Mouse (Mus musculus) frontal cortex, adult (tissue): Measurements from ENCODE around the gene Hils1.
A peak's percentile ranks its signal among the peaks of the same experiment; 100 is the strongest.

Experiments
- ATAC-seq: cut with Nextera tagmentation; 2 replicates; pipeline ENCODE4 v1.9.2; 2017; ENCODE audit warnings: mild to moderate bottlenecking, moderate library complexity, mixed read lengths; ENCODE audit not compliant: low TSS enrichment

The Hils1 gene

DNA sequence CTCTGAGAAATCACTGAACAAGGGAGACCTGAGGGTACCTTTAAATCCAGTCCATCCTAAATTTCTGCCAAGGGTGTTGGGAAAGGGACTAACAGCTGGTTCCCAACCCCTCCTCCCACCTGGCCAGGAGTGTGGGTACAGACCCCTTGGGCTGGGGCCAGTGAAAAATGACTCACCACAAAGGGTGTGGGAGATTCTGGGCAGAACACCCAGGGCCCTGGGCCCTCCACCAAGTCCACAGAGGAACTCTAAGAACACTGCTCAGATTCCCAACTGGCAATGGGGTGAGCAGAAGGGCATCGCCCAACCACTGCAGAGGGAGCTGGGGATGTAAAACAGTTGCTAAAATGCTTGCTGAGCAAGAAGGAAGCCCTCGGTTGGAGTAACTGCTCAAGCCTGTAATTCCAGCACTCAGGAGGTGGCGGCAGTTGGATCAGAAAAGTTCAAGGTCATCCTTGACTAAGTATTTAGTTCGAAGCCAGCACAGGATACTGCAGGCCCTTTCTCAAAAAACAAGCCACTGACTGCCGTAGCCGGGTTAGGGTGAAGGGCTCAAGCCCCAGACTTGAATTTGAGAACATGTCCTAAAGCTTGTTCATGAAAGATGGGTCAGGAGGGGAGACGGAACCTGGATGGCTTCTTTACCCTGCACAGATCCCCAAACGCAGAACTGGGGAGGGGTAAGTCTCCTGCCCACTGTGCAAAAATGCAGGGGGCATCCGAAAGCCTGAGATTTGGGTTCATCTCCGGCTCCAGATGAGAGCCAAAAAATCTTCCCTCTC lies 21.6 kb downstream of the Hils1 start:
- ATAC-seq: peak; percentile 17; the same call in 1 of the 2 replicates

DNA sequence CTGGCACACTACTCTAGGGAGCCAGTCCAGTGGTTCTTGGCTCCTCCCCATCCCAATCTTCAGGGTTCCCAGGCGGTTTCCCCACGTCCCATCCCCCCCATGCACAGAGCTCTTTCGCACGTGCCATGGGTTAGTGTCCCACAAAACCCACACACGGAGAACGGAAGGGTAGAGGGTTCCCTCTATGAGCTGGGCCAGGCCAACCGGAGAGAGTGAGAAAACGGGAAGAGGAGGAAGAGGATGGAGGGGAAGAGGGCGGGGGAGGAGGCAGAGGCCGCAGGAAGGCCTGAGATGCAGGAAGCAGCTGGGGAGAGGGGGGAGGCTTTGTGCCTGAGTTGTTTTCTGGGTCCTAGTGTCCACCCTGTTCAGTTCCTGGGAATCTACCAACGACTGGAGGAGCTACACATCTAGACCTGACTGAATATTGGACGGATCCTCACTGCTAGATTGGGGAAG lies 22.2 kb downstream of the Hils1 start:
- peak; percentile 45 for ATAC-seq

DNA sequence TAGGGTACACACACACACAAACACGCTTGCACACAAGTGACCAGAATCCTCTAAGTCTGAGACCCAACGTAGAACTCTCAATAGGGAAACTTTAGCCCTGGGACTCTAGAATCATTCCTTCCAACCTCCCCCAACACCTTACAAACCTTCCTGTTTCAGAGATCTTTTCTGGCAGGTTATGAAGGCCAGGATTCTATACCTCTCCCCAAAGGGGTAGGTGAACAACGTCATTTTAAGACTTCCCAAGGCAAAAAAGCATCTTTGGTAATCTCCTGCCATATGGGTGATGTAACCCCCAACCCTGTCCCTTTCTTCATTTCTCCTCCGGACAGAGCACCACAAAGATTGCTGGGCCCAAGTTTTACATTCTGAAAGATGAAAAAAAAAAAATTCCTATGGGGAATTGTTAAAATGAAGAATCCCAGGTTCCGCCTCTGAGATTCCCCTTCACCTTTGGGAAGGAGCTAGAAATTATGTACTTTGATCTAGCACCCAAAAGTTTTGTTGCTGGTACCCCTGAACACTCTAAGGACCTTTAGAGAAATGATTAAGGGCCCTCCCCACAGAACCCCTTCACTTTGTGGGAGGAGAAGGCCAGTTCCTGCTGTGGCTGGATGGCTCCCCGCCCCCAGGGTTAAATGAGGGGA lies 22.8 kb downstream of the Hils1 start:
- no peak for ATAC-seq

DNA sequence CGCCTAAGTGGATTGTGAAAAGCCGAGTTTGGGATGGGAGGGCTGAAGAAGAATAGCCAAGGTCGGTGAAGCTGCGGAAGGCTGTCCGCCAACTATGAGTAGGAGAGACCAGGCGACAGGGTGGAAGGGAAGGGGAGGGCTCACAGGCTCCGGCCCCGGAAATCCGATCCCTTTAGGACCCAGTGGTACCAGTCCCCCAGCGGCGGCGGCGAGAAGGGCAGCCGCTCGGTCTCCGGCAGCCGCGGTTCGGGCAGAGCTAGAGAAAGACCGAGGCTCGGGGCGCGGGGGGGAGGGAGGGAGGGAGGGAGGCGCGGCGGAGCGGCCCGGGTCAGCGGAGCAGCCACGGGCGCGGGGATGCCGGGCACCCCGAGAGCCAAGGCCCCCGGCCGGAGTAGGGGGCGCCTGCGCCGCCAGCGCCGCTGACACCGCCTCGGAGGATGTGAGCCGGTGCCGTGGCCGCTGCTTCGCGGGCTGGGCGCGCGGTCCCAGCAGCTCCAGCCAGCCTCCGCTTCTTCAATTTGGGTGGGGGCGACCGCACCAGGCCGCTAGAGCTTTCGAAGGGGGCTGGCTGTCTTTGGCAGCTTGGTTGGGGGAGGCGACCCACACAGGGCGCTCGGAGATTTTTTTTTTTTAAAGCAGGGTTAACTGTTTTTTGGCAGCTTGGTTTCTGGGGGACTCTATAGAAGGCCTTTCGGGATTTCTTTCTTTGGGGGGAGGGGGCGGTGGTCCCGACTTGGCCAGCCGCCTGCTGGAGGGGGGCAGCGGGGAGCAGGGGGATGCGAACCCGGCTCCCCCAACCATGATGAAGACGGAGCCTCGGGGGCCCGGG lies 23.6 kb downstream of the Hils1 start, which contains the start of gene Ppp1r9b:
Ppp1r9b (plus strand) TSS at position 287 of the 829 bp plus-strand sequence.
- peak; percentile 54 for ATAC-seq

DNA sequence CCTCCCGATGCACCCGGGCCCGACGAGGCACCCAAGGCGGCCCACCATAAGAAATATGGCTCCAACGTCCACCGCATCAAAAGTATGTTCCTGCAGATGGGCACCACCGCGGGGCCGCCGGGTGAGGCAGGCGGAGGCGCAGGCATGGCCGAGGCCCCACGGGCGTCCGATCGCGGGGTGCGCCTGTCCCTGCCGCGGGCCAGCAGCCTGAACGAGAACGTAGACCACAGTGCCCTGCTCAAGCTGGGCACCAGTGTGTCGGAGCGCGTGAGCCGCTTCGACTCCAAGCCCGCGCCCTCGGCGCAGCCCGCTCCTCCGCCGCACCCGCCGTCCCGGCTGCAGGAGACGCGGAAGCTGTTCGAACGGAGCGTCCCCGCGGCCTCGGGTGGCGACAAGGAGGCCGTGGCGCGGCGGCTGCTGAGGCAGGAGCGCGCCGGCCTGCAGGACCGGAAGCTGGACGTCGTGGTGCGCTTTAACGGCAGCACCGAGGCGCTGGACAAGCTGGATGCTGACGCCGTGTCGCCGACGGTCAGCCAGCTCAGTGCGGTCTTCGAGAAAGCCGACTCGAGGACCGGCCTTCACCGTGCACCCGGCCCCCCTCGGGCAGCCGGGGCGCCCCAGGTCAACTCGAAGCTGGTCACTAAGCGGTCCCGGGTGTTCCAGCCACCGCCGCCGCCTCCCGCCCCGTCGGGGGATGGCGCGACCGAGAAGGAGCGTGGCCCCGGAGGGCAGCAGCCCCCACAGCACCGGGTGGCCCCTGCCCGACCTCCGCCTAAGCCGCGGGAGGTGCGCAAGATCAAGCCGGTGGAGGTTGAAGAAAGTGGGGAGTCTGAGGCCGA lies 24.5 kb downstream of the Hils1 start:
- ATAC-seq: no peak

DNA sequence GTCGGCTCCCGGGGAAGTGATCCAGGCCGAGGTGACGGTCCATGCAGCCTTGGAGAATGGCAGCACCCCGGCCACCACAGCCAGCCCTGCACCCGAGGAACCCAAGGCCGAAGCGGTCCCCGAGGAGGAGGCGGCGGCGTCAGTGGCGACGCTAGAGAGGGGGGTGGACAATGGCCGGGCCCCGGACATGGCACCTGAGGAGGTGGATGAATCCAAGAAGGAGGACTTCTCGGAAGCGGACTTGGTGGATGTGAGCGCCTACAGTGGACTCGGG lies 25.0 kb downstream of the Hils1 start:
- no peak for ATAC-seq

DNA sequence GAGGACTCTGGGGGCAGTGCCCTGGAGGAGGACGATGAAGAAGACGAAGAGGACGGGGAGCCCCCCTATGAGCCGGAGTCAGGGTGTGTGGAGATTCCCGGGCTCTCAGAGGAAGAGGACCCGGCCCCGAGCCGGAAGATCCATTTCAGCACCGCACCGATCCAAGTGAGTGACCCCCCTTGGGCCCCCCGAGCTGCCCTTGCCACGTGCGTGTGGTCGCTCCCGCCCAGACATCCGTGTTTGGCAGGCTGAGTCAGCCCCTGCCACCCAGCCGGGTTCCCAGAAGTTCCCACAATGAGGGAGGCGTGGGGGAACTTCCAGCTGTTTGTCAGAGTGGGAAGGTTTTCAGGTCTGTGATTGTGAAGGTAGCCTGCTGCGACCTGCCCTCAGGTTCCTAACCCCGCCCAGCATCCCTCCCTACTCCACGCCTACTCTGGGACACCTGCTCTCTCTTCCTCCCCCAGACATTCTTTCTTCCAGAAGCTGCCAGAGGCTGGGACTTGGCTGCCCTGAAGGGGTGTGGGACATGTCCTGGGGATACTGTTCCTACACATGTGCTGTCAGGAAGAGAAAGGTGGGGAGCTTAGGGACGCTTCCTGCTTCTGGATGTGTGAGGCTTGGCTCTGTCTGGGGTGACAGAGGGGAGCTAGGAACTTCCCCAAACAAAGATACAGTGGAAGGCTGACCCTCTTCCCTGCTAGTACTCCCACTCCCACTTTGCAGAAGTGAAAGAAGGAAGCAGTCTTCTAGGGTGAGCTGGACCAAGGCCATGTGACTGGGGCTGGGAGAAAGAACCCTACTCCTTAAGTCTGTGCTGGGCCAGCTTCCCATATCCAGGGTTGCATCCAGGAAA lies 25.6 kb downstream of the Hils1 start:
- no peak for ATAC-seq

DNA sequence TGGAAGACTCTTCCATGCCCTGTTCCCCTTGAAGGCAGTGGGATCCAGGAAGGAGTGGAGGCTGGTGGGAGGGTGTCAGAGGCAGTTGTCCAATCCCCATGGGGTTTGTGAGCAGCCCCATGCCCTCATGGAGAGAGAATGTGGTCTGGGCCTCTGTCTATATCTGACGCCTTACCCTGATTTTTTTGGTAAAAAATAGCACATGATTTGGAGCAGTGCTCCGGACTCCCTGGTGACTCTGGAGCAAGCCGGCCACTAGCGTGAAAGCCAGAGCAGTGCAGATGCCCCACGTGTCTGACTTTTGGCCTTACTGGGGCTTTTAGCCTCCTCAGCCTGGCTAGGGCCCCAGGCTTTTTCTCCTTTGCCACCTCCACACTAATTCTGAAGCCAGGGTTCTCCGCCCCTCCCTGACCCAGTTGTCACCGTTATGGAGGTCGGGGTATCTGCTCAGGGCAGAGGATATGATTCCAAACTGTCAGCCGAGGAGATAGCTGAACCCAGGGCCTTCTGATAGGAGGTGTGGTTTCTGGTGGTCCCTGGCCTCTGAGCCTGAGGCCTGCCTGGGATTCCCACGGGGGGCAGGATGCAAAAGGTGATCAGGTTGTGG lies 26.9 kb downstream of the Hils1 start:
- ATAC-seq: no peak

DNA sequence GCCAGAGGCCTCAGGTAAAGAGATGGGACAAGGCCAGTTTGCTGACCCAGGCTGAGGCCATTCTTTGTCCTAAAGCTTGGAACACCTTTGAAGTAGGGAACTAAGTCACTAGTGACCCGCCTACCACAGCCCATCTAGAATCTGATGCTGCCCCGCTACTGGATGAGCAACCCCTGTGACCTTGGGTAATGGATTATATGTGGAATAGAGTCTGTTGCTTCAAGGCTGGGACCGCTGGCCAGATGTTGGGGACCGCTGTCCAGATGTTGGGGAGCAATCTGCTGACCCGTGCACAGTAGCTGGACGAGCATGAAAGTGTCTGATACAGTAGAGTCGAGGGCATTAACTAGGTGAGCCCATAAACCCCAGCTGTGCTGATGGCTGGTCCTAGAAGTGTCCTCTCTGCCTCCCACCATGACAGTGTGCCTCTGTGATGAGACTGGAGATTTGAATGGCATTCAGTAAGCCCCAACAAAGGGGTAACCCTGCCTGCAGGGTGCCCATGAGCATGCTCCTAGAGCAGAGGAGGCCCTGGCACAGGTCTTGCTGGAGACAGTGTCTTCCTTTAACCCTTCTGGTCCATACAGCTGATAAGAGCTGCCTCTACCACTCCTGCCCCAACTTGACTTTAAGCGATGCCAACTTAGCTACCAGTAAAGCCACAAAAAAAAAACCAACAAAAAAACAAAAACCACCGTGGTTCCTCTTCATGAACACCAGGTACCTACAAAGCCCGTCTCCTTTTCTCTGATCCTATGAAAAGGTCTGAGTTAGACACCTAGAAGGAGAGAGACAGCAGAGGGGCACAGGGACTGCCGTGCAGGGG lies 27.8 kb downstream of the Hils1 start:
- ATAC-seq: no peak

DNA sequence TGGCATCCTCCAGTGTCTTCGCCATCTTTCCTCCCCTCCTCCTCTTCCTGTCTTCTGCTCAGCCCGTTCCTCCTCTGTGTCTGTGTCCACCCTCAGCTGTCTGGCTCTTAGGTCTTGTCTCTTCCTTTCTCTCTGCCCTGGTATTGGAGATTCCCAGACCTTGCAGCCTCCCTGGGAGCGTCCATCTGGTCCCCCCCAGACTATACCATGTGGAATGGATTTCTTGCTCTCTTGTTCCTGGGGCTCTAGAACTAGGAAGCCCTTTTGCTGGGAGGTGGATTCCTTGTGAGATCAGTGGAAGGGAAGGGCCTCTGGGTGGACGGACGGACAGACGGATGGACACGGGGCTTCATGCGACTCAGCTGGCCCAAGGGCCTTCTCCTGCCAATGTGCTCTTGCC lies 28.7 kb downstream of the Hils1 start:
- ATAC-seq: no peak

DNA sequence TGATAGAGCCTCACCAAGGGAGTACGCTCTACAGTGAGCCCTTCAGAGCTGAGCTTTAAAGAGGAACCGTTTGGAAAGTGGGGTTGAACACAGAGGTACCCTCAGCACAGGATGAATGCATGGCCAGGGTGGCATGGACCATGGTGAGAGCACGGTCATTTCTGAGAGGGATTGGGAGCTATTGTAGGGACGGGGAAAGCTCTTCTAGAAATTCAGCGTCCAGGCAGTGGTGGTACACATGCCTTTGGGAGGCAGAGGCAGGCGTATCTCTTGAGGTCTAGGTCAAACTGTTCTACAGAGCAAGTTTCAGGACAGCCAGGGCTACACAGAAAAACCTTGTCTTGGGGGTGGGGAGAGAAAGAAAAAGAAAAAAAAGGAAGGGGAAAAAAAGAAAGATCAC lies 29.6 kb downstream of the Hils1 start:
- ATAC-seq: no peak

DNA sequence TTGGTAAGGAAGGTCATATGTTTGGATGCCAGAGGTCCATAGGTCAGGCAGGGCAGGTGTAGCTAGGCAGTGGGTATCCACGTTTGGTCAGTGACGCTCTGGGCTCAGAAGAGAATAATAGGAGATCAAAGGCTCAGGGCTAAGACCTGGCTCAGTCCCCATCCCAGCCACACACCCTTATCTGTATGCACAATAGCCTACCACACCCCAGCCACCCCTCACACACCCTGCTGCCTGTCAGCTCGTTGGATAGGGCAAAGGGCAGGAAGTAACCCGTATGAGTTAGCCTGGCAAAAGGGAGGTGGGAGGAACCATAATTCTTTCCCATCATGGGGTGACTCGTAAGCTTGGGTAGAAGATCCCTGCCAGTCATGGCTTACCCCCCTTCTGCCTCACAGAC lies 30.2 kb downstream of the Hils1 start:
- no peak for ATAC-seq

DNA sequence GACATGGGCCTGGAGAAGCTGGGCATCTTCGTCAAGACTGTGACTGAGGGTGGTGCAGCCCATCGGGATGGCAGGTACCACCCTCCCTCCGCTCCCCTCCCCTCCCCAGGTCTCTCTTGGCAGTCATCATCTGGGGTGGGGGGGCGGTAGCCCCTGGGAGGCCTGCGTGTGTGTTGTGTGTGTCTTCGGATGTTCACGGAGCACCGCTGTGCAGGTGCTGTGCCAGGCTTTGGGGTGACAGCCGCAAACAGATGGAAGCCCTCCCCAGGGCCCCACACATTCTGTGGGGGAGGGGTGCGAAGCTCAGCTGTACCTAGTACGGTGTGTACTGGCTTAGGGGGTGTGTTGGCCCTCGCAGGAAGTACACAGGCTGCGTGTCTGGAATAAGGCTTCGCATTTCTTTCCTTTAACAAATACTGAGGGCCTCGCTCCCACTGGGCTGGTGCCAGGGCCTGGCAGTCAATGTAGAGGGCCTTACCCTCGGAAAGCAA lies 30.7 kb downstream of the Hils1 start:
- peak; percentile 39 for ATAC-seq

DNA sequence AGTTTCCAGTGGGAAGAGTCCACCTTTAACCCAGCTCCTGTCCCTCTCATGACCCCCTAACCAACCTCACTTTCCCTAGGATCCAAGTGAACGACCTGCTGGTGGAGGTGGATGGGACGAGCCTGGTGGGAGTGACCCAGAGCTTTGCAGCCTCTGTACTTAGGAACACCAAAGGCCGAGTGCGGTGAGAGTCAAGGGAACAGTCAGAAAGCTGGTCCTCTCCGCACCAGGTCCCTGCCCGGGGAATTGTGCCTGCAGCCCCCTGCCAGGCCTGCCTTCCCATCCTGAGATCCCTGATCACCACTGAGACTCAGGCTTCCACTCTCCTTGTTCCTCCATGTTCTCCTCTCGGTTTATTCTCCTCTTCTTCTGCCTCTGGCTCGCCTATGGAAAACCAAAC lies 32.7 kb downstream of the Hils1 start:
- ATAC-seq: no peak

DNA sequence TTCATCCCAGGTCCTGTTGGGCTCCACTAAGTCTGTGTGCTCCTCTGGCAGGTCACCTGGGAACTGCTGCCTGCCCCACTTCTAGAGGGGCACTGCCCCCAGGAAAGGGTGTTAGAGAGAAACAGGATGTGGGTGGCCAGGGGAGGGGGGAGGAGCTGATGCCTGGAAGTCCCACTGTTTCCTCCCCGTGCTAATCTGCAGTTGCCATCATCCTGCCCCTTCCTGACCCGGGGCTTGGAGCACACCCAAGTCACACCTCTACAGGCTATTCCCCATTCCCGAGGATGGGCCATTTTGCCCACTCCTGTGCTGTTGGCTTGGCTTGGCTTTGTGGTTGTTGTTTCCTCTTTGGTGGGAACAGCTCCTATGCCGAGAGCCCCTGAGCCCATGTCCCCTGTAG lies 33.2 kb downstream of the Hils1 start:
- no peak for ATAC-seq

DNA sequence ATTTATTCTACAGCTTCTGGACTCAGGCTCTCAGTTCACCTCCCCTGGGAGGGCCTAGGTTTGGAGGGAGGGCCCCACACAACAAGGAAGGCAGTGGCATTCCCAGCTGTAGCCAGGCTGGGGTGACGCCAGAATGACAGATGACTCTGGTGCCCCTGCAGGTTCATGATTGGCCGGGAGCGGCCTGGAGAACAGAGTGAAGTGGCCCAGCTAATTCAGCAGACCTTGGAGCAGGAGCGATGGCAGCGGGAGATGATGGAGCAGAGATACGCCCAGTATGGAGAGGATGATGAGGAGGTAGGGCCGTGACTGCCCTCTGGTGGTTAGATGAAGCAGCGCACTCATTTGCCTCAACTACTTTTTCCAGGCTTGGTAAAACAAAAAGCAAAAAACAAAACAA lies 33.7 kb downstream of the Hils1 start:
- ATAC-seq: no peak

DNA sequence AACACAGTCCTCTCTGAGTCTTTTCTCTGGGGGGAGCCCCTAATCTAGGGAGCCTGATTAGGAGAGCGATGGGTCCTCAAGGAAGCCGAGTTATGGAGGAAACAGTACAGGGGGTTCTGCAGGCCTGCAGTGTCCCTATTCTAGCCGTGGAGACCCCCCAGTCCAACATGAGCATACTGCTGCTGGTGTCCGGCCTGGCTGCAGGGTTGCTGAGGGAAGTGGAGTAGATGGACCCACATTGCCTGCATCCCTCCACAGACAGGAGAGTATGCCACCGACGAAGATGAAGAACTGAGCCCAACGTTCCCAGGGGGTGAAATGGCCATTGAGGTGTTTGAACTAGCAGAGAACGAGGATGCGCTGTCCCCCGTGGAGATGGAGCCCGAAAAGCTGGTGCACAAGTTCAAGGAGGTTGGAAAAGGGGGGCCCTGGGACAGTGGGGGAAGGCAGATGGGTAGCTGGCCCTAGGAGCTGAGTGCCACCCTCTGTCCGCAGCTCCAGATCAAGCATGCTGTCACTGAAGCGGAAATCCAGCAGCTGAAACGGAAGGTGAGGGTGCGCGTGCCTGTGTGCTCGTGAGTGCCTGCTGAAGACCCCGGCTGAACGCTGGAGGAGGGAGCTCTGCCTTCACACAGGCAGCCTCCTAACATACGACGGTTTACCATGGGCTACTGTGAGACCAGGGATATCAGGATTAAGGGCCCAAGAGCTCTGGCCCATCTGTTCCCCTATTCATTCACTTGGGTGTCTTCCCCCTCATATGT lies 34.4 kb downstream of the Hils1 start:
- ATAC-seq: no peak

DNA sequence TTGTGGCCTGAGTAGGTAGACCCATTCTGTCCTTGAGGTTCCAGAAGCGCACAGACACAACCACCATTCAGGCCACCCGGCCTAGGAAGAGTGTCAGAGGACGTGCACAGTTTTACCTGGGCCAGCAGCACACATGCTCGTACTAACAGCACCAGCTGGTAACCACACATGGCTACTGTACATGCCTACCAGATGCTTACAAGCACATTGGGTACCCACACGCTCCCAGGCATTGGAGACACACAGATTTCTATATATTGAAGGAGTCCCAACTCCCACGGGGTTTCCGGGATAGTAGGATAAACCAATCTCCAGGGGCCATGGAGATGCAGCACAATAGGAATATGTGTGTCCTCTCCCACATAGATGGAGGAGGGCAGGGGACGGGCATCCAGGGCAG lies 35.3 kb downstream of the Hils1 start:
- peak; percentile 4; the same call in 1 of the 2 replicates for ATAC-seq
